12 mouse cellular contexts compared by ENCODE assay signal in genomic region chr5:139598715-139599114, GRCm38 (mm10). TPM values are rescaled to one million over a fixed set of nuclear protein-coding genes. Genes with fewer than 3 reads are reported as not detected.
A peak's percentile ranks its signal among the peaks of the same experiment; 100 is the strongest.
DNase-seq lines count a peak whose midpoint lies in the region; ATAC-seq and TF ChIP-seq lines count a peak whose summit lies in the region.
"Had no signal": no experiment of that assay in that cellular context is flagged by ENCODE, and none has a peak within 500 bp of the region (broad histone marks: within the 10 kb centered on the region; RNA-seq: fewer than 3 reads in every experiment).

No protein-coding gene starts in this region.

- no peaks in the 10 kb centered on the region; the same call in 1 of the 2 replicates for H3K27me3 ChIP-seq in kidney, postnatal 0 days (ENCODE audit: insufficient read depth, low read length)
- H3K27me3 ChIP-seq in embryonic facial prominence, embryonic 15.5 days = peaks cover 68% of the 10 kb centered on the region
- H3K27me3 ChIP-seq in intestine, postnatal 0 days (replicated peaks; ENCODE audit: control insufficient read depth, insufficient read depth, low read length) = peaks cover 76% of the 10 kb centered on the region
- H3K27me3 ChIP-seq in neural tube, embryonic 13.5 days = peaks cover 80% of the 10 kb centered on the region
- H3K27me3 ChIP-seq in heart, embryonic 12.5 days (replicated peaks) = peaks cover 88% of the 10 kb centered on the region

- H3K4me1 ChIP-seq in kidney, postnatal 0 days (replicated peaks; ENCODE audit: insufficient read depth, low read length) = peaks cover 9% of the 10 kb centered on the region
- peaks cover 27% of the 10 kb centered on the region for H3K4me1 ChIP-seq in embryonic facial prominence, embryonic 15.5 days
- H3K4me1 ChIP-seq in intestine, postnatal 0 days (replicated peaks; ENCODE audit: control insufficient read depth, insufficient read depth, low read length) = 0 out of 2 replicates have a peak, but pooled peaks cover 2% of the 10 kb centered on the region
- peaks cover 46% of the 10 kb centered on the region for H3K4me1 ChIP-seq in neural tube, embryonic 13.5 days (replicated peaks)
- 0 out of 2 replicates have a peak, but pooled peaks cover 10% of the 10 kb centered on the region for H3K4me1 ChIP-seq in heart, embryonic 12.5 days (replicated peaks)

- TF ChIP-seq CTCF in kidney, postnatal 0 days (IDR thresholded peaks at IDR 0.05; ENCODE audit: low read depth) = no peak
- TF ChIP-seq CTCF in intestine, postnatal 0 days (IDR thresholded peaks at IDR 0.05; ENCODE audit: low read depth) = no peak

- peak; percentile 41 for ATAC-seq in kidney, postnatal 0 days (replicated peaks; ENCODE audit: low FRiP score, low read depth)
- no peak for ATAC-seq in embryonic facial prominence, embryonic 15.5 days (ENCODE audit: insufficient number of reproducible peaks, low FRiP score, low TSS enrichment, low read depth)
- no peak for ATAC-seq in intestine, postnatal 0 days
- ATAC-seq in neural tube, embryonic 13.5 days (ENCODE audit: low read depth) = peak; percentile 23; the same call in 1 of the 2 replicates
- ATAC-seq in heart, embryonic 12.5 days (ENCODE audit: insufficient number of reproducible peaks, low FRiP score) = no peak
- no peak for ATAC-seq in megakaryocyte progenitor cell, adult 5-6 weeks (replicated peaks; ENCODE audit: poor library complexity)

- no peaks in the 10 kb centered on the region for H3K9me3 ChIP-seq in kidney, postnatal 0 days (replicated peaks; ENCODE audit: low read length)
- no peaks in the 10 kb centered on the region for H3K9me3 ChIP-seq in embryonic facial prominence, embryonic 15.5 days (replicated peaks)
- no peaks in the 10 kb centered on the region for H3K9me3 ChIP-seq in intestine, postnatal 0 days (ENCODE audit: control insufficient read depth)
- H3K9me3 ChIP-seq in neural tube, embryonic 13.5 days = no peaks in the 10 kb centered on the region
- no peaks in the 10 kb centered on the region for H3K9me3 ChIP-seq in heart, embryonic 12.5 days (replicated peaks)

- no peak for DNase-seq in kidney, postnatal 0 days (ENCODE audit: low spot score)
- DNase-seq in kidney, adult 9 months = no peak
- DNase-seq in spleen, postnatal 4 days (ENCODE audit: low spot score in 2 of 2) = no peak

- peak overlapping the region; percentile 88 for H3K27ac ChIP-seq in kidney, postnatal 0 days
- no peak overlapping the region for H3K27ac ChIP-seq in embryonic facial prominence, embryonic 15.5 days (replicated peaks)
- H3K27ac ChIP-seq in intestine, postnatal 0 days (ENCODE audit: low read depth, low read length) = no peak overlapping the region
- H3K27ac ChIP-seq in neural tube, embryonic 13.5 days (replicated peaks) = peak overlapping the region; percentile 87
- no peak overlapping the region for H3K27ac ChIP-seq in heart, embryonic 12.5 days (ENCODE audit: poor library complexity, severe bottlenecking)

- H3K36me3 ChIP-seq in kidney, postnatal 0 days (ENCODE audit: insufficient read depth, low read length) = no peaks in the 10 kb centered on the region
- H3K36me3 ChIP-seq in embryonic facial prominence, embryonic 15.5 days = no peaks in the 10 kb centered on the region
- H3K36me3 ChIP-seq in intestine, postnatal 0 days (ENCODE audit: control insufficient read depth, insufficient read depth) = no peaks in the 10 kb centered on the region
- no peaks in the 10 kb centered on the region for H3K36me3 ChIP-seq in neural tube, embryonic 13.5 days
- no peaks in the 10 kb centered on the region for H3K36me3 ChIP-seq in heart, embryonic 12.5 days

- H3K4me2 ChIP-seq in kidney, postnatal 0 days (ENCODE audit: low read length) = peak overlapping the region; percentile 53
- peak overlapping the region; percentile 46 for H3K4me2 ChIP-seq in embryonic facial prominence, embryonic 15.5 days (replicated peaks)
- H3K4me2 ChIP-seq in intestine, postnatal 0 days (replicated peaks; ENCODE audit: low read depth) = 0 out of 2 replicates have a peak overlapping the region, but pooled peaks have one; percentile 49
- peak overlapping the region; percentile 48 for H3K4me2 ChIP-seq in neural tube, embryonic 13.5 days
- H3K4me2 ChIP-seq in heart, embryonic 12.5 days = no peak overlapping the region
- H3K4me2 ChIP-seq: liver, embryonic 11.5 days had no signal

- peak overlapping the region; percentile 1; the same call in 1 of the 2 replicates for H3K4me3 ChIP-seq in kidney, postnatal 0 days (replicated peaks; ENCODE audit: low read depth, low read length)
- no peak overlapping the region for H3K4me3 ChIP-seq in embryonic facial prominence, embryonic 15.5 days (replicated peaks)
- no peak overlapping the region for H3K4me3 ChIP-seq in intestine, postnatal 0 days (ENCODE audit: low read depth, low read length)
- H3K4me3 ChIP-seq in neural tube, embryonic 13.5 days = no peak overlapping the region
- H3K4me3 ChIP-seq in heart, embryonic 12.5 days = no peak overlapping the region

- no peak overlapping the region; the same call in 1 of the 2 replicates for H3K9ac ChIP-seq in kidney, postnatal 0 days (ENCODE audit: low read depth, low read length)
- H3K9ac ChIP-seq in embryonic facial prominence, embryonic 15.5 days = no peak overlapping the region
- H3K9ac ChIP-seq in intestine, postnatal 0 days (ENCODE audit: low read depth, low read length) = no peak overlapping the region
- 0 out of 2 replicates have a peak overlapping the region, but pooled peaks have one; percentile 6 for H3K9ac ChIP-seq in neural tube, embryonic 13.5 days
- no peak overlapping the region for H3K9ac ChIP-seq in heart, embryonic 12.5 days

- 11% methylated on average over 4 of the region's 4 CpGs for WGBS in kidney, postnatal 0 days
- 29% methylated on average over 4 of the region's 4 CpGs for WGBS in embryonic facial prominence, embryonic 15.5 days
- 12% methylated on average over 4 of the region's 4 CpGs for WGBS in intestine, postnatal 0 days
- 4% methylated on average over 4 of the region's 4 CpGs for WGBS in neural tube, embryonic 13.5 days
- 12% methylated on average over 4 of the region's 4 CpGs for WGBS in heart, embryonic 12.5 days

RNA-seq across cellular contexts. Expression of gene Uncx, which starts 55.4 kb away (rescaled TPM):
- 44.8 and 50.9 TPM in 2 replicates for polyA plus RNA-seq in kidney, postnatal 0 days (2015; fragmentation: Nextera tagmentation; extraction: Ambion mirVana)
- 4.6 and 9.8 TPM in 2 replicates for polyA plus RNA-seq in embryonic facial prominence, embryonic 15.5 days (2015; fragmentation: Nextera tagmentation; extraction: Ambion mirVana)
- not detected in 2 replicates for polyA plus RNA-seq in intestine, postnatal 0 days (2015; fragmentation: Nextera tagmentation; extraction: Ambion mirVana)
- 43.3 and 46.4 TPM in 2 replicates for polyA plus RNA-seq in neural tube, embryonic 13.5 days (2015; fragmentation: Nextera tagmentation; extraction: Ambion mirVana)
- polyA plus RNA-seq in heart, embryonic 12.5 days (2016; fragmentation: Nextera tagmentation; extraction: Ambion mirVana) = 0.09 TPM in 1 of 2 replicates, not detected in the other
- total RNA-seq in megakaryocyte progenitor cell, adult 5-6 weeks (2015) = not detected in 2 replicates
- not detected in 2 replicates for total RNA-seq in megakaryocyte progenitor cell, adult 5-6 weeks (2017)
- total RNA-seq: CH12.LX; heart, adult 18-20 months had no signal
- polyA plus RNA-seq: liver, embryonic 11.5 days; urinary bladder, adult 2 months had no signal

Comparison
In these comparisons a context has a peak if more than half of its experiments do, and no peak if none do; other contexts are left out.
1. ATAC-seq: peak in kidney, postnatal 0 days (single experiment) and neural tube, embryonic 13.5 days (single experiment); none in embryonic facial prominence, embryonic 15.5 days (single experiment), intestine, postnatal 0 days (single experiment), heart, embryonic 12.5 days (single experiment) and megakaryocyte progenitor cell, adult 5-6 weeks (single experiment).
2. H3K27ac ChIP-seq: peak in kidney, postnatal 0 days (single experiment) and neural tube, embryonic 13.5 days (single experiment); none in embryonic facial prominence, embryonic 15.5 days (single experiment), intestine, postnatal 0 days (single experiment) and heart, embryonic 12.5 days (single experiment).